Mouse (Mus musculus) embryonic facial prominence, embryonic 11.5 days (tissue): Measurements from ENCODE around the gene Cilp2. TPM values are rescaled to one million over a fixed set of nuclear protein-coding genes. Genes with fewer than 3 reads are reported as not detected.

ENCODE experiments used
- ATAC-seq: fragments of 200-750 bp; cut with Nextera tagmentation; replicated peaks from 2 replicates; pipeline ENCODE4 v1.8.0; 2017; ENCODE audit warnings: low read depth; ENCODE audit not compliant: insufficient number of reproducible peaks, low FRiP score, low TSS enrichment
- DNase-seq: peaks from one replicate; pipeline ENCODE4 v3.0.0-alpha.2; 2015; ENCODE audit warnings: low spot score
- H3K27ac ChIP-seq: fragments of 300-500 bp; sonication (generic); replicated peaks from 2 replicates; pipeline ENCODE4 v1.5.1; 2014; ENCODE audit warnings: mild to moderate bottlenecking, low read depth, low read length, control low read depth
- H3K27me3 ChIP-seq: fragments of 300-500 bp; sonication (generic); 2 replicates; pipeline ENCODE4 v1.6.1; 2014; ENCODE audit warnings: mild to moderate bottlenecking, low read length, moderate library complexity, mixed read lengths; ENCODE audit not compliant: control insufficient read depth, insufficient read depth
- H3K36me3 ChIP-seq: fragments of 300-500 bp; sonication (generic); replicated peaks from 2 replicates; pipeline ENCODE4 v1.6.1; 2014; ENCODE audit warnings: low read depth, mild to moderate bottlenecking, low read length, moderate library complexity, mixed read lengths; ENCODE audit not compliant: control insufficient read depth, insufficient read depth
- H3K4me1 ChIP-seq: fragments of 300-500 bp; sonication (generic); 2 replicates; pipeline ENCODE4 v1.6.1; 2014; ENCODE audit warnings: low read length, mixed read lengths; ENCODE audit not compliant: control insufficient read depth, insufficient read depth
- H3K4me2 ChIP-seq: fragments of 300-500 bp; sonication (generic); 2 replicates; pipeline ENCODE4 v1.6.1; 2014; ENCODE audit warnings: low read depth, mild to moderate bottlenecking, control low read depth, low read length, moderate library complexity
- H3K4me3 ChIP-seq: fragments of 300-500 bp; sonication (generic); 2 replicates; pipeline ENCODE4 v1.5.1; 2014; ENCODE audit warnings: low read depth, low read length, control low read depth
- H3K9ac ChIP-seq: fragments of 300-500 bp; sonication (generic); replicated peaks from 2 replicates; pipeline ENCODE4 v1.6.1; 2014; ENCODE audit warnings: mild to moderate bottlenecking, control low read depth, low read length
- H3K9me3 ChIP-seq: fragments of 300-500 bp; sonication (generic); replicated peaks from 2 replicates; pipeline ENCODE4 v1.6.1; 2016; ENCODE audit warnings: mild to moderate bottlenecking, low read length, inconsistent platforms, mixed read lengths; ENCODE audit not compliant: control insufficient read depth
- whole genome bisulfite sequencing: fragments of 180-500 bp; shearing (Covaris S2); extraction: QIAGEN DNeasy Blood & Tissue Kit; methylation state at CpG from one replicate; pipeline ENCODE4 v1.1.7; 2014; 5-methylcytosine and 5-hydroxymethylcytosine counted together
- polyA plus RNA-seq: library from polyadenylated mRNA; unstranded; fragments of >200 nt; fragmentation: Nextera tagmentation; extraction: Ambion mirVana; gene quantifications from 2 replicates; pipeline ENCODE4 v1.2.1, GENCODE M21; 2014

Cilp2 gene
- polyA plus RNA-seq, 1 experiment from 2014 or later, result 0.32 TPM

GRCm38 (mm10) chr8:69864180-69864579, 23.3 kb downstream of the Cilp2 start:
- no peak for ATAC-seq
- Histone ChIP-seq H3K27ac (no peak overlapping the region), H3K9me3 (no peaks in the 10 kb centered on the region), H3K4me1 (no peaks in the 10 kb centered on the region), H3K36me3 (no peaks in the 10 kb centered on the region), H3K27me3 (no peaks in the 10 kb centered on the region), H3K4me3 (no peak overlapping the region), H3K4me2 (no peak overlapping the region), H3K9ac (no peak overlapping the region)
- DNase-seq, result no peak
- 70% methylated on average over 5 of the region's 5 CpGs for WGBS

- Histone ChIP-seq H3K27me3 (no peaks in the 10 kb centered on the region), H3K4me3 (no peak overlapping the region), H3K4me1 (no peaks in the 10 kb centered on the region), H3K27ac (no peak overlapping the region), H3K9ac (no peak overlapping the region), H3K9me3 (no peaks in the 10 kb centered on the region), H3K36me3 (no peaks in the 10 kb centered on the region), H3K4me2 (no peak overlapping the region)
- no peak for ATAC-seq
- WGBS, result 90% methylated on average over 5 of the region's 5 CpGs
- no peak for DNase-seq
Measured at GRCm38 (mm10) chr8:69863387-69864020, 24.0 kb downstream of the Cilp2 start.

GRCm38 (mm10) chr8:69861251-69861650, 26.2 kb downstream of the Cilp2 start:
- H3K4me1 ChIP-seq, result no peaks in the 10 kb centered on the region
- ATAC-seq (no peak), DNase-seq (no peak)
- no peaks in the 10 kb centered on the region for H3K27me3 ChIP-seq
- no peak overlapping the region for H3K9ac ChIP-seq
- WGBS, result 60% methylated on average over 2 of the region's 2 CpGs
- no peak overlapping the region for H3K27ac ChIP-seq
- H3K4me3 ChIP-seq, result no peak overlapping the region
- no peak overlapping the region for H3K4me2 ChIP-seq
- no peaks in the 10 kb centered on the region for H3K36me3 ChIP-seq
- H3K9me3 ChIP-seq, result no peaks in the 10 kb centered on the region

- Histone ChIP-seq H3K4me1 (no peaks in the 10 kb centered on the region), H3K36me3 (no peaks in the 10 kb centered on the region), H3K9me3 (no peaks in the 10 kb centered on the region), H3K4me3 (no peak overlapping the region), H3K4me2 (no peak overlapping the region), H3K9ac (no peak overlapping the region), H3K27ac (no peak overlapping the region), H3K27me3 (no peaks in the 10 kb centered on the region)
- ATAC-seq (no peak), DNase-seq (no peak)
- 51% methylated on average over 4 of the region's 4 CpGs for WGBS
Measured at GRCm38 (mm10) chr8:69860807-69861206, 26.7 kb downstream of the Cilp2 start.

GRCm38 (mm10) chr8:69853869-69854268, 33.6 kb downstream of the Cilp2 start:
- Histone ChIP-seq H3K9ac (no peak overlapping the region), H3K27ac (no peak overlapping the region), H3K4me1 (no peaks in the 10 kb centered on the region), H3K36me3 (no peaks in the 10 kb centered on the region), H3K27me3 (no peaks in the 10 kb centered on the region), H3K9me3 (no peaks in the 10 kb centered on the region), H3K4me3 (no peak overlapping the region), H3K4me2 (no peak overlapping the region)
- 89% methylated on average over 10 of the region's 10 CpGs for WGBS
- DNase-seq (no peak), ATAC-seq (no peak)

- Histone ChIP-seq H3K4me2 (no peak overlapping the region), H3K4me3 (no peak overlapping the region), H3K27ac (no peak overlapping the region), H3K27me3 (no peaks in the 10 kb centered on the region), H3K36me3 (no peaks in the 10 kb centered on the region), H3K9ac (no peak overlapping the region), H3K9me3 (no peaks in the 10 kb centered on the region), H3K4me1 (no peaks in the 10 kb centered on the region)
- WGBS, result 80% methylated on average over 7 of the region's 7 CpGs
- ATAC-seq (no peak), DNase-seq (no peak)
Measured at GRCm38 (mm10) chr8:69850926-69851506, 36.5 kb downstream of the Cilp2 start.

GRCm38 (mm10) chr8:69849899-69850298, 37.6 kb downstream of the Cilp2 start:
- Histone ChIP-seq H3K36me3 (no peaks in the 10 kb centered on the region), H3K4me1 (no peaks in the 10 kb centered on the region), H3K27me3 (no peaks in the 10 kb centered on the region), H3K9ac (no peak overlapping the region), H3K4me2 (no peak overlapping the region), H3K4me3 (no peak overlapping the region), H3K9me3 (no peaks in the 10 kb centered on the region), H3K27ac (no peak overlapping the region)
- DNase-seq (no peak), ATAC-seq (no peak)
- 35% methylated on average over 3 of the region's 3 CpGs for WGBS

GRCm38 (mm10) chr8:69848951-69849350, 38.5 kb downstream of the Cilp2 start:
- Histone ChIP-seq H3K4me3 (no peak overlapping the region), H3K4me2 (no peak overlapping the region), H3K36me3 (no peaks in the 10 kb centered on the region), H3K27me3 (no peaks in the 10 kb centered on the region), H3K4me1 (no peaks in the 10 kb centered on the region), H3K27ac (no peak overlapping the region), H3K9me3 (no peaks in the 10 kb centered on the region), H3K9ac (no peak overlapping the region)
- no peak for ATAC-seq
- DNase-seq, result no peak
- 84% methylated on average over 8 of the region's 8 CpGs for WGBS
